In genomic region chr8:114153311-114154045, GRCm38 (mm10) we compare ENCODE assay signal across 32 mouse cellular contexts. TPM values are rescaled to one million over a fixed set of nuclear protein-coding genes. Genes with fewer than 3 reads are reported as not detected.
DNase-seq lines count a peak whose midpoint lies in the region; ATAC-seq lines count a peak whose summit lies in the region.
"Had no signal": no experiment of that assay in that cellular context is flagged by ENCODE, and none has a peak within 500 bp of the region (broad histone marks: within the 10 kb centered on the region; RNA-seq: fewer than 3 reads in every experiment).

No protein-coding gene starts in this region.

- H3K27me3 ChIP-seq in embryonic facial prominence, embryonic 14.5 days (replicated peaks; ENCODE audit: control insufficient read depth, insufficient read depth, low read length), result no peaks in the 10 kb centered on the region
- no peaks in the 10 kb centered on the region for H3K27me3 ChIP-seq in embryonic facial prominence, embryonic 10.5 days (replicated peaks; ENCODE audit: low read depth, poor library complexity, severe bottlenecking)
- H3K27me3 ChIP-seq in limb, embryonic 12.5 days, result no peaks in the 10 kb centered on the region
- no peaks in the 10 kb centered on the region for H3K27me3 ChIP-seq in limb, embryonic 10.5 days (ENCODE audit: low read depth, poor library complexity, severe bottlenecking)
- H3K27me3 ChIP-seq: embryonic facial prominence, embryonic 13.5 days; forebrain, embryonic 12.5 days; heart, embryonic 15.5 days; hindbrain, embryonic 15.5 days; intestine, embryonic 15.5 days; liver, embryonic 12.5 days; neural tube, embryonic 13.5 days; stomach, embryonic 15.5 days had no signal

- DNase-seq in embryonic facial prominence, embryonic 14.5 days (ENCODE audit: low spot score), result peak; percentile 56
- no peak for DNase-seq in embryonic facial prominence, embryonic 10.5 days (ENCODE audit: low spot score)
- no peak for DNase-seq in limb, embryonic 10.5 days (ENCODE audit: low spot score)
- DNase-seq in MN1 (ENCODE audit: low spot score), result peak; percentile 27
- peak; percentile 6 for DNase-seq in telencephalon, adult 2 months (ENCODE audit: low read depth, low spot score)
- DNase-seq in heart, postnatal 14 days, result no peak
- DNase-seq: cerebellum, adult 11-12 months; cerebellum, adult 9-11 months; embryo, embryonic 11 days; gastrocnemius, postnatal 10 days; heart, postnatal 4 days; kidney, adult 8-10 months; kidney, postnatal 4 days; liver, postnatal 0 days; lung, postnatal 36 days; right cerebral cortex, postnatal 25 days; thymus, postnatal 25 days had no signal

- no peak for ATAC-seq in embryonic facial prominence, embryonic 14.5 days (ENCODE audit: low read depth)
- ATAC-seq in limb, embryonic 12.5 days (ENCODE audit: insufficient number of reproducible peaks, insufficient read depth, low FRiP score, low TSS enrichment, low read depth), result no peak
- ATAC-seq: intestine, embryonic 15.5 days; liver, embryonic 12.5 days; liver, postnatal 0 days had no signal

- 51% methylated on average over 6 of the region's 6 CpGs for WGBS in embryonic facial prominence, embryonic 14.5 days
- WGBS in embryonic facial prominence, embryonic 10.5 days, result 65% methylated on average over 6 of the region's 6 CpGs
- WGBS in limb, embryonic 12.5 days, result 50% methylated on average over 6 of the region's 6 CpGs
- 69% methylated on average over 6 of the region's 6 CpGs for WGBS in limb, embryonic 10.5 days

- no peak overlapping the region for H3K9ac ChIP-seq in embryonic facial prominence, embryonic 14.5 days (ENCODE audit: low read depth, low read length)
- H3K9ac ChIP-seq in limb, embryonic 12.5 days (replicated peaks), result no peak overlapping the region
- H3K9ac ChIP-seq: embryonic facial prominence, embryonic 13.5 days; forebrain, embryonic 12.5 days; heart, embryonic 15.5 days; hindbrain, embryonic 15.5 days; intestine, embryonic 15.5 days; liver, embryonic 12.5 days; liver, postnatal 0 days; neural tube, embryonic 13.5 days; stomach, embryonic 15.5 days had no signal

- peaks cover 2% of the 10 kb centered on the region; the same call in 1 of the 2 replicates for H3K36me3 ChIP-seq in embryonic facial prominence, embryonic 14.5 days (ENCODE audit: control insufficient read depth, insufficient read depth, low read length)
- H3K36me3 ChIP-seq in embryonic facial prominence, embryonic 10.5 days (replicated peaks), result no peaks in the 10 kb centered on the region
- no peaks in the 10 kb centered on the region for H3K36me3 ChIP-seq in limb, embryonic 12.5 days
- no peaks in the 10 kb centered on the region for H3K36me3 ChIP-seq in limb, embryonic 10.5 days
- H3K36me3 ChIP-seq: forebrain, embryonic 12.5 days; hindbrain, embryonic 15.5 days; intestine, embryonic 15.5 days; neural tube, embryonic 13.5 days had no signal

- H3K4me1 ChIP-seq in embryonic facial prominence, embryonic 14.5 days (ENCODE audit: control insufficient read depth, insufficient read depth, low read length), result peaks cover 3% of the 10 kb centered on the region; the same call in 1 of the 2 replicates
- H3K4me1 ChIP-seq in embryonic facial prominence, embryonic 10.5 days, result 0 out of 2 replicates have a peak, but pooled peaks cover 4% of the 10 kb centered on the region
- peaks cover 11% of the 10 kb centered on the region; the same call in 1 of the 2 replicates for H3K4me1 ChIP-seq in limb, embryonic 12.5 days (replicated peaks)
- peaks cover 29% of the 10 kb centered on the region for H3K4me1 ChIP-seq in limb, embryonic 10.5 days
- H3K4me1 ChIP-seq: forebrain, embryonic 12.5 days; heart, embryonic 10.5 days; hindbrain, embryonic 15.5 days; intestine, embryonic 15.5 days; liver, embryonic 12.5 days; stomach, embryonic 15.5 days had no signal

- H3K27ac ChIP-seq in embryonic facial prominence, embryonic 14.5 days (replicated peaks; ENCODE audit: low read depth, low read length), result no peak overlapping the region
- H3K27ac ChIP-seq in embryonic facial prominence, embryonic 10.5 days (replicated peaks), result no peak overlapping the region
- H3K27ac ChIP-seq in limb, embryonic 12.5 days, result 0 out of 2 replicates have a peak overlapping the region, but pooled peaks have one; percentile 37
- H3K27ac ChIP-seq in limb, embryonic 10.5 days, result no peak overlapping the region
- H3K27ac ChIP-seq: embryonic facial prominence, embryonic 13.5 days; forebrain, embryonic 12.5 days; heart, embryonic 10.5 days; heart, embryonic 15.5 days; hindbrain, embryonic 15.5 days; intestine, embryonic 15.5 days; kidney, postnatal 0 days; liver, embryonic 12.5 days; neural tube, embryonic 13.5 days; stomach, embryonic 15.5 days had no signal

- intact Hi-C loops in heart, postnatal 14 days (cut with DNase I), result no loop called here

- H3K4me3 ChIP-seq in embryonic facial prominence, embryonic 14.5 days (ENCODE audit: low read depth, low read length), result no peak overlapping the region
- H3K4me3 ChIP-seq in embryonic facial prominence, embryonic 10.5 days, result no peak overlapping the region
- no peak overlapping the region for H3K4me3 ChIP-seq in limb, embryonic 12.5 days (replicated peaks)
- no peak overlapping the region for H3K4me3 ChIP-seq in limb, embryonic 10.5 days
- H3K4me3 ChIP-seq: embryonic facial prominence, embryonic 13.5 days; erythroblast, embryonic 14.5 days; forebrain, embryonic 12.5 days; heart, embryonic 10.5 days; heart, embryonic 15.5 days; hindbrain, embryonic 15.5 days; intestine, embryonic 15.5 days; liver, embryonic 12.5 days; neural tube, embryonic 13.5 days; stomach, embryonic 15.5 days had no signal

- H3K4me2 ChIP-seq in embryonic facial prominence, embryonic 14.5 days (ENCODE audit: low read depth, low read length), result no peak overlapping the region
- H3K4me2 ChIP-seq in limb, embryonic 12.5 days, result no peak overlapping the region
- H3K4me2 ChIP-seq: embryonic facial prominence, embryonic 13.5 days; forebrain, embryonic 12.5 days; heart, embryonic 15.5 days; hindbrain, embryonic 15.5 days; intestine, embryonic 15.5 days; liver, embryonic 12.5 days; midbrain, embryonic 11.5 days; neural tube, embryonic 13.5 days; stomach, embryonic 15.5 days had no signal

- no peaks in the 10 kb centered on the region for H3K9me3 ChIP-seq in embryonic facial prominence, embryonic 14.5 days (ENCODE audit: control insufficient read depth, low read length)
- H3K9me3 ChIP-seq in embryonic facial prominence, embryonic 10.5 days, result no peaks in the 10 kb centered on the region
- no peaks in the 10 kb centered on the region for H3K9me3 ChIP-seq in limb, embryonic 12.5 days
- H3K9me3 ChIP-seq in limb, embryonic 10.5 days (replicated peaks), result no peaks in the 10 kb centered on the region
- H3K9me3 ChIP-seq: embryonic facial prominence, embryonic 13.5 days; forebrain, embryonic 12.5 days; heart, embryonic 10.5 days; heart, embryonic 15.5 days; hindbrain, embryonic 15.5 days; intestine, embryonic 15.5 days; liver, embryonic 12.5 days; neural tube, embryonic 13.5 days; stomach, embryonic 15.5 days had no signal

RNA-seq across cellular contexts. Expression of gene Nudt7, which starts 20.1 kb away (rescaled TPM):
- polyA plus RNA-seq in embryonic facial prominence, embryonic 14.5 days (2014; fragmentation: Nextera tagmentation; extraction: Ambion mirVana), result 12.0 and 15.1 TPM in 2 replicates
- polyA plus RNA-seq in embryonic facial prominence, embryonic 10.5 days (2016; fragmentation: Nextera tagmentation; extraction: Ambion mirVana), result 9.3 and 10.1 TPM in 2 replicates
- 9.5 and 14.8 TPM in 2 replicates for polyA plus RNA-seq in limb, embryonic 12.5 days (2016; fragmentation: Nextera tagmentation; extraction: Ambion mirVana)
- 6.9 and 9.8 TPM in 2 replicates for polyA plus RNA-seq in limb, embryonic 10.5 days (2016; fragmentation: Nextera tagmentation; extraction: Ambion mirVana)
- total RNA-seq in heart, postnatal 14 days (2021), result 10 to 100 TPM; 70.3 to 76.6 TPM
- total RNA-seq: MEL had no signal

RNA-seq across cellular contexts. Expression of gene Vat1l, which starts 51.9 kb away (rescaled TPM):
- 5.0 and 6.0 TPM in 2 replicates for polyA plus RNA-seq in embryonic facial prominence, embryonic 14.5 days (2014; fragmentation: Nextera tagmentation; extraction: Ambion mirVana)
- polyA plus RNA-seq in embryonic facial prominence, embryonic 10.5 days (2016; fragmentation: Nextera tagmentation; extraction: Ambion mirVana), result 4.4 and 5.9 TPM in 2 replicates
- 2.9 and 3.7 TPM in 2 replicates for polyA plus RNA-seq in limb, embryonic 12.5 days (2016; fragmentation: Nextera tagmentation; extraction: Ambion mirVana)
- polyA plus RNA-seq in limb, embryonic 10.5 days (2016; fragmentation: Nextera tagmentation; extraction: Ambion mirVana), result 1.1 and 1.6 TPM in 2 replicates
- under 1 TPM; 0.17 to 0.48 TPM for total RNA-seq in heart, postnatal 14 days (2021)
- total RNA-seq: megakaryocyte, adult 5-6 weeks; MEL had no signal
- polyA plus RNA-seq: erythroblast, embryonic 14.5 days; liver, postnatal 0 days had no signal

Comparison
In these comparisons a context has a peak if more than half of its experiments do, and no peak if none do; other contexts are left out.
1. DNase-seq: peak in embryonic facial prominence, embryonic 14.5 days (single experiment), MN1 (single experiment) and telencephalon, adult 2 months (single experiment); none in embryonic facial prominence, embryonic 10.5 days (single experiment), limb, embryonic 10.5 days (single experiment) and heart, postnatal 14 days (0 of 2).